Mouse (Mus musculus) heart, adult 2 months (tissue): Measurements from ENCODE around the gene Eif5b.

Experiments used
- CTCF ChIP-seq: fragments of 200-600 bp; IDR thresholded peaks from 2 replicates; pipeline ENCODE4 v1.8.1; 2022; ENCODE audit warnings: antibody characterized with exemption, mild to moderate bottlenecking, moderate library complexity
- EP300 ChIP-seq: fragments of 200-500 bp; IDR thresholded peaks from 2 replicates; pipeline ENCODE4 v1.6.1; 2011; ENCODE audit warnings: low read depth, low read length, control low read depth; ENCODE audit not compliant: insufficient read depth
- POLR2A ChIP-seq: fragments of 200-500 bp; IDR thresholded peaks from 2 replicates; pipeline ENCODE4 v1.6.1; 2011; ENCODE audit warnings: mild to moderate bottlenecking, low read depth, low read length, control low read depth; ENCODE audit not compliant: insufficient read depth

DNA sequence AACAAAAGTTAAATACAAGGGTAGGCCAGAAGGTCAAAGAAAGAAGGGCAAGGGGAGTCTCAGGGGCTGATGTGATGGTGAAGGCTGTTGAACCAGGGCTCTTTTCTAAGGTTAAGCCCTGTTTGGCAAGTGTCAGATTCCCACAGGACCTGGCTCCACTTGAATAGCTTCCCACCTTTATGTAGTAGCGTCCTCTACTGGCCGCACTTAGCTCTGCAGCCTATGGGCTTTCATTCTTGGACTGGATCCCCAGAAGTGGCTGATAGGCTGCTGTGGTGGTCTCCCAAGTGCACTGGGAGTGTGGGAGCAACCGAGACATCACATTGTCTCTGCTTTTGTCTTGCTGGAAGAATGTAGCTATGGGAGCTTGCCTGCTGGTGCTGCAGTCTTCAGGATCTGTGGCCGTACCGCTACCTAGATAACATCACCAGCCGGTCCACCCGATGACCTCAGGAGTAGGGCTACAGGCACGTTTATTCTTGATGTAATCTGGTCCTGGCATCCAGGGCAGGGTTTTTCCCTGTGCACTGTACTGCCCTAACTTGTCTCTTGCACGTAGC lies 12.0 kb upstream of the Eif5b start:
- TF ChIP-seq CTCF (peak; percentile 73), POLR2A (0 out of 2 replicates have a peak, but pooled peaks have one; percentile 15), EP300 (0 out of 2 replicates have a peak, but pooled peaks have one; percentile 46)
